Mouse (Mus musculus) lung, embryonic 14.5 days (tissue): ENCODE data around the gene Tubgcp5. TPM values are rescaled to one million over a fixed set of nuclear protein-coding genes. Genes with fewer than 3 reads are reported as not detected.

Experiments used
- ATAC-seq: fragments of 200-750 bp; cut with Nextera tagmentation; 2 replicates; pipeline ENCODE4 v1.8.0; 2017; ENCODE audit warnings: mild to moderate bottlenecking, moderate TSS enrichment, moderate library complexity; ENCODE audit not compliant: insufficient read depth
- DNase-seq: peaks from one replicate; pipeline ENCODE4 v3.0.0-alpha.2; 2015
- H3K27ac ChIP-seq: fragments of 300-500 bp; sonication (generic); 2 replicates; pipeline ENCODE4 v1.5.1; 2014; ENCODE audit warnings: low read depth, mild to moderate bottlenecking, moderate library complexity
- H3K27me3 ChIP-seq: fragments of 300-500 bp; sonication (generic); 2 replicates; pipeline ENCODE4 v1.6.1; 2014; ENCODE audit warnings: low read length, control low read depth; ENCODE audit not compliant: insufficient read depth
- H3K36me3 ChIP-seq: fragments of 300-500 bp; sonication (generic); 2 replicates; pipeline ENCODE4 v1.6.1; 2014; ENCODE audit warnings: control low read depth; ENCODE audit not compliant: insufficient read depth
- H3K4me1 ChIP-seq: fragments of 300-500 bp; sonication (generic); 2 replicates; pipeline ENCODE4 v1.6.1; 2014; ENCODE audit warnings: antibody characterized with exemption, control low read depth; ENCODE audit not compliant: insufficient read depth
- H3K4me2 ChIP-seq: fragments of 300-500 bp; sonication (generic); 2 replicates; pipeline ENCODE4 v1.6.1; 2014; ENCODE audit warnings: mild to moderate bottlenecking
- H3K4me3 ChIP-seq: fragments of 300-500 bp; sonication (generic); 2 replicates; pipeline ENCODE4 v1.5.1; 2014; ENCODE audit warnings: low read depth, low read length
- H3K9ac ChIP-seq: fragments of 300-500 bp; sonication (generic); 2 replicates; pipeline ENCODE4 v1.6.1; 2014
- H3K9me3 ChIP-seq: fragments of 300-500 bp; sonication (generic); 2 replicates; pipeline ENCODE4 v1.6.1; 2016; ENCODE audit warnings: low read depth, low read length, control low read depth
- CTCF ChIP-seq: IDR thresholded peaks from 2 replicates; pipeline ENCODE4 v1.5.1; 2016; ENCODE audit warnings: antibody characterized with exemption, low read depth
- WGBS: fragments of 180-500 bp; shearing (Covaris S2); extraction: QIAGEN DNeasy Blood & Tissue Kit; methylation state at CpG from one replicate; pipeline ENCODE4 v1.1.7; 2014; 5-methylcytosine and 5-hydroxymethylcytosine counted together
- polyA plus RNA-seq: library from polyadenylated mRNA; unstranded; fragments of >200 nt; fragmentation: Nextera tagmentation; extraction: Ambion mirVana; gene quantifications from 2 replicates; pipeline ENCODE4 v1.2.1, GENCODE M21; 2014

Tubgcp5 gene
- polyA plus RNA-seq, 1 experiment from 2014 or later = 30.9 TPM

DNA sequence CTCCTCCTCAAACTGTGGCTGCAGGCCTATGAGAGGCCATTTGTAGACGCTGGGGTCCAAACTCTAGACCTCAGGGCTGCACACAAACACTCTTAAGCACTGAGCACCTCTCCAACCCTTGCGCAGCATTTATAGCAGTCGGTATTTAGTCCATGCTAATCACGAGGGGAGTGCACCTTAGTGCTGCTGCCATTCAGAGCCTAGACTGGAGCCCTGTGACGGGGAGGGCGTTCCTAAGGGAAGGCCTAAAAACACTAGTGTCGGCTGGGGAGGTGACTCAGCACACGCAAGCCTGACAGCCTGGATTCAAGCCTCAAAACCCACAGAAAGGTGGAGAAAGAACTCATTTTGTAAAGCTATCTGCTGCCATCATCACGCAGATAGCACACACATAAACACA is 33.6 kb downstream of the Tubgcp5 start:
- Histone ChIP-seq H3K9ac (no peak overlapping the region), H3K4me1 (no peaks in the 10 kb centered on the region), H3K36me3 (peaks cover 77% of the 10 kb centered on the region), H3K27me3 (no peaks in the 10 kb centered on the region), H3K27ac (no peak overlapping the region), H3K4me3 (no peak overlapping the region), H3K9me3 (no peaks in the 10 kb centered on the region), H3K4me2 (no peak overlapping the region)
- TF ChIP-seq CTCF = no peak
- ATAC-seq = no peak
- DNase-seq = no peak
- WGBS = 82% methylated on average over 9 of the region's 9 CpGs

DNA sequence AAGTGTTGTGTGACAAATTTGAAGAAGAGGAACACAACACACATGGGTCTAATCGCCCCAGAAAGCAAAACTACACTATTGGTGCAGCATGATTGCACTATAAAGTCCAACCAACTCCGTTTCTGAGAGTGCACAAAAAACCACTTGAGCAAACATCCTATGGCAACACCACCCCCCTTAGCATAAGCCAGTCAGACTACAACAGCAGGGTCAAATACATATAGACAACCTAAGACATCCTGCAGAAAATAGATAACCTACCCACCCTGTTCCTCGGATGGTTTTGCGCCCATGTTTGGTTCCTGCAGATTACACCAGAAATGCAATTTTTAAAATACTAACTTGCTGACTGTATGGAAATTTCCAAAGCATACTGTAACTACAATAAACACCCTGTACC is 42.9 kb downstream of the Tubgcp5 start:
- H3K4me3 ChIP-seq = no peak overlapping the region
- no peaks in the 10 kb centered on the region for H3K27me3 ChIP-seq
- ATAC-seq (no peak), DNase-seq (no peak)
- H3K36me3 ChIP-seq = peaks cover 9% of the 10 kb centered on the region
- no peak overlapping the region for H3K27ac ChIP-seq
- WGBS = 77% methylated on average over 4 of the region's 4 CpGs
- no peaks in the 10 kb centered on the region for H3K4me1 ChIP-seq
- no peak for TF ChIP-seq CTCF
- H3K4me2 ChIP-seq = no peak overlapping the region
- H3K9me3 ChIP-seq = no peaks in the 10 kb centered on the region
- H3K9ac ChIP-seq = no peak overlapping the region

DNA sequence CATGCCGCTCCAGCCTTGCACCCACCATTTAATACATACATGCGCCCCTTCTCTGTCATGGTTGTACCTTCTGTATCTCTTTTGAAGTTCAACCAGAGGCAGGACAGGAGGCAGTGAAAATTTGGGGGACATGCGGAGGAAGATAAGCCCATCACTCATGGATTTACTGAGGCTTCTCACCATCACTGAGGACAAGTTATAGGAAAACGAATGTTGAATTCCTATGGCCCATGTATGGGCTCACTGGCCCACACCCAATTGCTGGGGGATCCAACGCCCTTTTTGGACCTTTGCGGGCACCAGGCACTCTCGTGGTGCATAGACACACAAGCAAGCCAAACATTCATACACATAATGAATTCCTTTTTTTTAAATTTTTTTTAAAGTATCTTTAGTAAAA is 47.5 kb downstream of the Tubgcp5 start, which contains the start of gene Cyfip1:
Gene Cyfip1, plus strand, starts transcription at position 301 of the 400 bp plus-strand sequence.
- peak within 1 kb of the TSS; percentile 95 for H3K9ac ChIP-seq
- H3K27me3 ChIP-seq = no peaks in the 10 kb centered on the region
- peak within 1 kb of the TSS; percentile 65 for H3K4me2 ChIP-seq
- peak; percentile 26; the same call in 1 of the 2 replicates for ATAC-seq
- H3K36me3 ChIP-seq = no peaks in the 10 kb centered on the region
- H3K4me3 ChIP-seq = peak within 1 kb of the TSS; percentile 87
- H3K9me3 ChIP-seq = no peaks in the 10 kb centered on the region
- TF ChIP-seq CTCF = no peak
- peak within 1 kb of the TSS; percentile 98 for H3K27ac ChIP-seq
- DNase-seq = no peak
- WGBS = 45% methylated on average over 7 of the region's 7 CpGs
- no peaks in the 10 kb centered on the region for H3K4me1 ChIP-seq

DNA sequence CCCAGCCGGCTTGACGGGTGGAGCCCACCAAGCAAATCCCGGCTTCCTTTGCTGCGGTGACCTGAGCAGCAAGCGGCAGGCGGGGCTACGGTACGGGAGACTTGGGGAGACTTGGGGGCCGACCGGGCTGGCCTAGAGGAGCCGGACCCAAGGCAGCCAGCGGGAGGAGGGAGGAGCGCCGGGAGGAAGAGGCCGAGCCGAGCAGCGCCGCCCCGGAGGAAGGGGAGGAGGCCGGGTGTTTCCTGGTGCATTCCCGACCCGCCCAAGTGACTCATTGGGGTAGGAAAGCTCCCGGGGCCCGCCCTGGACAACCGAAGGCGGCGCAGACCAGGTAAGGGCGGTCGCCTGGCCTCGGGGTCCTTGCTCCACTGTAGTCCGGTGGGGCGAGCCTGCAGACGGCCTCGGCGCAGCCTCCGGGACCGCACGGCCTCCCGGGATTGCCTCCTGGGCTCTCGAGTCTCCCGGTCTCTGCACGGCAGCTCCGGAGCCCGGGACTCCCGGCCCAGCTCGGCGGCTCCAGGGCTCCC is 48.1 kb downstream of the Tubgcp5 start:
- Histone ChIP-seq H3K4me2 (peak overlapping the region; percentile 65), H3K36me3 (no peaks in the 10 kb centered on the region), H3K9me3 (no peaks in the 10 kb centered on the region), H3K9ac (peak overlapping the region; percentile 95), H3K4me1 (no peaks in the 10 kb centered on the region), H3K4me3 (peak overlapping the region; percentile 87), H3K27me3 (no peaks in the 10 kb centered on the region), H3K27ac (peak overlapping the region; percentile 98)
- WGBS = under 1% methylated on average over 45 of the region's 47 CpGs
- TF ChIP-seq CTCF = no peak
- ATAC-seq = peak; percentile 98
- peak; percentile 94 for DNase-seq

DNA sequence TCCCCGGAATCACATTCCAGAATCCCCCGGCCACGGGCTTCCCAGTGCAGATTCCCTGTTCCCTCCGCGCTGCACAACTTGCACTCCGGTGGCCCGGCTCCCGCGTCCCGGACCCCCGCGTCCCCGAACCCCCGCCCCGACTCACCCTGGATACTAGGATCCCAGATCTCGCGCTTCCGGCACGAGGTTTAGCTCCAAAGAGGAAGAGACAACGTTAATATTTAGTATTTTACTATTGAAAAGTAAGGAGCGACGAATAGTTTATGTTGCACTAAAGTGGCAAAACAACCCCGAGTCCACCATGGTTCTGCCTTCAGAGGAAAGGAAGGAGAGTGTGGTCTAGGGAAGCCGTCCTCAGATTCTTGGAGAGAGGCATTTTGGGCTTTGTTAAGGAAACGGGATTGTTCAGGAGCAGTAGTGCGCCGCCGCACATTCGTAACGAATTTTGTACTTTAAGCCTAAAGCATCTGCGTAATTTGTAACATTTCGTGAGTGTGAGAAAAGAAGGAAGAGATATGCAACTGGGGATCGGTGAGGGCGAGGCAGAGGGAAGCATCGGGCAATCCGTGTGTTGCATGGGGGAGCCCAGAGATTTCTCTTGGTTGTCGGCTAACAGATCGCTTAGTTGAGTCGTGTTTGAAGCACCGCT is 48.7 kb downstream of the Tubgcp5 start:
- no peaks in the 10 kb centered on the region for H3K4me1 ChIP-seq
- H3K4me3 ChIP-seq = peak overlapping the region; percentile 87
- no peaks in the 10 kb centered on the region for H3K36me3 ChIP-seq
- peak; percentile 63 for DNase-seq
- no peak for TF ChIP-seq CTCF
- peak overlapping the region; percentile 95 for H3K9ac ChIP-seq
- H3K27me3 ChIP-seq = no peaks in the 10 kb centered on the region
- H3K9me3 ChIP-seq = no peaks in the 10 kb centered on the region
- peak overlapping the region; percentile 98 for H3K27ac ChIP-seq
- H3K4me2 ChIP-seq = peak overlapping the region; percentile 65
- peak; percentile 60 for ATAC-seq
- WGBS = under 1% methylated on average over 40 of the region's 40 CpGs

DNA sequence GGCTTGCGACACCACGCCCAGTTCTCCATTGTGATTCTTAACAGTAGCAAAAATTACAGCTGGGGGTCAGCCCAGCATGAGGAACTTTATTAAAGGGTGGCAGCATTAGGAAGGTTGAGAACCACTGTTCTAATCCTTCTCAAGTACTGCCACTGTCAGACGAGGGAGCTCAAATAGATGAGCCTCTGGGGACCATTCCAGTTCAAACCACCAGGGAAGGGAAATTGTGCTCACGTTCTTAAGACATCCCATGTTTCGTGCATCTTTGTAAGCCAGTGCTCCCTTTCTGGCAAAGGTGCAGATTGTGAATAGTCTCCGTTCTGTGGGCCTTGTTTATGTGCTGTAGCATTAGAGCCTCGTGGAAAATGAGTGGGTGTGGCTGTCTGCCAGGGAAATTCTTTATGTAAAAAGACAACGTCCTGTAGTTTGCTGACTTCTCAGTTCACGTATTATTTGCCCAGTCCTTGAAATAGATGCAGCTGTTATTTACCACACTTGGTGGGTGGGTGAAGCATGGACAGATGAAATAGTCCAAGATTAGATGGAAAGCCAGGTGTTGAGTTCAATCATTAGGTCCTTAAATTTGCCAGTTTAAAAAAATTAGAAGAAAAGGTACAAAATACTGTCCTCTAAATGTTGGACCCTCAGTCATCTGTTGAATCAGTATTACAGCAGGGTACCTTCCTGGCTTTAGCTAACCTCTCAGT is 52.8 kb downstream of the Tubgcp5 start:
- 49% methylated on average over 9 of the region's 9 CpGs for WGBS
- DNase-seq = peak; percentile 19
- H3K9ac ChIP-seq = no peak overlapping the region
- no peaks in the 10 kb centered on the region for H3K9me3 ChIP-seq
- H3K27ac ChIP-seq = no peak overlapping the region
- no peak overlapping the region for H3K4me2 ChIP-seq
- no peaks in the 10 kb centered on the region for H3K4me1 ChIP-seq
- no peaks in the 10 kb centered on the region for H3K27me3 ChIP-seq
- no peak for TF ChIP-seq CTCF
- H3K4me3 ChIP-seq = no peak overlapping the region
- no peaks in the 10 kb centered on the region for H3K36me3 ChIP-seq
- ATAC-seq = no peak

DNA sequence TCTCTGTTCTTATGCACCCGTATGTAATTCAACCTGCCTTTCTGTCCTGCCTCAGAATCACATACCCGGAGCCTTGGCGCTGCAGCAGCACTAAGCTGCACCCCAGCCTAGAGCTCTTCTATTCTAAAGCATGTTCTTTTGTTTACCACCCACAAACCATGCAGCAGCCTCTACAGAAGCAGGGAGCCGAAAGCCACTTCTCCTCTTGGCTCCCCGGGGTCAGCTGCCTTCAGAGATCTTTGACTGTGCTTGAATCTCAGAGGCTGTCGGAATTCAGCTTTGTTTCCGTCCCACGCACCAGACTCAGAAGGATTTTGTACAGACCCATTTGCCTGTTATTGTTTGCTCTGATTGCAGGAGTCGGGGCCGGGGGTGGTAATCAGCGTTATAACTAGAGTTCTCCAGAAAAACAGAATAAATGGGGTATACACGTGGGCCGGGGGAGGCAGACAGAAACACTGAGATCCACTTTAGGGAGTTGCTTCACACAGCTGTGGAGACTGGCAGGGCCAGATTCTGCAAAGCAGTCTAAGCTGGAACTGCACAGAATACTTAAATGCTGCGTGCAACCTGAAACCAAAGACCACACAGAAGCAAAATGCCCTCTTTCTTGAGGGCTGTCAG is 56.1 kb downstream of the Tubgcp5 start:
- Histone ChIP-seq H3K36me3 (no peaks in the 10 kb centered on the region; the same call in 1 of the 2 replicates), H3K27ac (no peak overlapping the region; the same call in 1 of the 2 replicates), H3K4me2 (no peak overlapping the region), H3K4me1 (no peaks in the 10 kb centered on the region), H3K9me3 (no peaks in the 10 kb centered on the region), H3K9ac (no peak overlapping the region), H3K27me3 (no peaks in the 10 kb centered on the region), H3K4me3 (no peak overlapping the region)
- WGBS = 47% methylated on average over 14 of the region's 14 CpGs
- peak; percentile 46 for DNase-seq
- peak; percentile 67 for ATAC-seq
- TF ChIP-seq CTCF = no peak
